Mouse (Mus musculus) yolk sac, embryonic 10.5 days (tissue): ENCODE results near the gene Mmab.

Source experiments
- DNase-seq: peaks from one replicate; pipeline ENCODE4 v3.0.0-alpha.2; 2017; ENCODE audit warnings: low spot score

Mmab gene

DNA sequence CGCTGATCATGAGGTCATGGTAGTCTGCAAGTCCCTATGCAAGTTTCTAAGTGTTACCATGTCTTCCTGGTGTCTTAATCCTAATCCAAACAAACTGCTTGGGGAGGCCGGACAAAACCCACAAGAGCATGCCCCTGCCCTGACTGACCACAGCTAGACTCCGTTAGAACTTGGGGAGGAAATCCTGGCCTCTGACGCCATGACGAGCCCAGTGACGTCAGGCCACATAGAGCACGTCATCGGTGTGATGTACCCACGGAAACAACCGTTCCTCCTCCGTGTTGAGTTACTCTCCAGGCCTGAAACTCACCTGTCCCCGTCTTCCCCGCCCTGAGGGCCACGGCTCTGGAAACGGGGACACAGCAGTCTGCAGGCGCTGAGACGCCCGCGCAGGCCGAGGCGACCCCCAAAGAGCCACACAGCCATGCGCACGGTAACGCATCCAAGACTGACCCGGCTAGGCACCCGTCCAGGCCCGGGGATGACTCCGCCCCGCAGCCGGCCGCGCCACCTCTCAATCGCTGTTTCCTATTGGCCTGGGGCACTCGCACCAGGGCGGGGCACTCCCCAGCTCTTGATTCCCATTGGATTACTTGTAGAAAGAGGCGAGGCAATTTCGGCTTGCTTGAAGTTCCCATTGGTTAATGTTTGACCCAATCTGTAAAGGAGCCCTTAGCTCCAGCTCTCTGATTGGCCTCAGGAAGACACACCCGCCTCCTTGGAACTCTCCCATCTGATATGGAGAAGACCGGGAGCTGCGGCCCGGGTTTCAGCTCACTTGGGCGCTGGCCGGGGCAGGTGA is at the start of gene Mmab, which contains the start of gene Mvk:
Gene Mmab, minus strand, starts transcription at position 495 of the 802 bp plus-strand sequence.
Gene Mvk, plus strand, starts transcription at position 704 of the 802 bp plus-strand sequence.
- DNase-seq = peak; percentile 98

DNA sequence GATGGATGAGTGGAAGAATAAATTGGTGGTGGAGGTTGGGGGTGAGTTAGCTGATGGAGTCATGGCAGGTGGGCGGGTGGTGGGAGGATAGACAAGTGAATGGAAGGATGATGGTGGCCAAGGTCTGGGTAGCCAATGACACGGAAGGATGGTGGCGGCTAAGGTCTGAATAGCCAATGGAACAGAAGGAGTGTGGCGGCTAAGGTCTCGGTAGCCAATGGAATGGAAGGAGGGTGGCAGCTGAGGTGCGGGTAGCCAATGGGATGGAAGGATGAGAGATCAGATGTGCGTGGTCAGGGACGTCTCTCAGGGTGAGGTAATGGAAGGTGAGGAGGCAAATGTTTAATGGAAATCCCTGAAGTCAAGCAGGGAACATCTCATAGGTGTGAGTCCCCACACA is 46.4 kb upstream of the Mmab start:
- no peak for DNase-seq

DNA sequence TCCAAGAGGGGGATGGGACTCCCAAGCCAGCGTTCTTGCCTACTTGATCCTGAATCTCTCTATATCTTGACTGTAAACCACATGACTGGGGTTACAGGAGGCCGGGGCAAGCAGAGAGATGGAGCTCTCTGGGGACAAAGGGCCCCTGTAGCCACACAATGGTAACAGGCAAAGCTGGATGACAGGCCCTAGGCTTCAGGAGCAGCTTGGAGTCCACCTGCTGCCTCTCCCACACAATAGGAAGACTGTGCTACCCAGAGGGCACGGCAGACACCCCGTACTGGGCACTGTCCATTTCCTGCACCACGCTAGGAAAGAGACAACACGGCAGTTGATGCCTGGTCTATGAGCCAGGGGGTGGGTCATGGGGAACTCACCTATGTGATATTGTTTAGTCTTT is 45.7 kb upstream of the Mmab start:
- DNase-seq = no peak

GRCm38 (mm10) chr5:114485685-114486084 is 41.8 kb upstream of the Mmab start:
- DNase-seq = no peak

DNA sequence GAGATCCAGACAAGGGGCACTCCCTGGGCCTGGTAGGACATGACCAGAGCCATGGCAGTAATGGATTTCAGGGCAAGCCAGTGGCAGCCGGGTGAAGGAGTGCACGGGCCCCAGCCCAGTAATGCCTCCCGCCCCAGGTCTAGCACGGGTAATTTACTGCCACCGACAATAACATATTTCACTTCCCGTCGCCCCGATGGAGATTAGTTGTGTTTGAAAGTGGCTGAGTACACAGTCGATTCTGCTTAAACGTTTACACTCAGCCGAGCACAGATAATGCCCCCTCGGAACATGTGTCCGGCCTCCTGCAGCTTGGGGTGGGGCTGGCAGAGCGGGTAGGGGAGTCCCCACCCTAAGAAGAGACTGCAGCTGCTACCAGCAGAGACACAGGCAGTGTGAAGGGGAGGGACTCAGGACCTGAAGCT is 38.7 kb upstream of the Mmab start:
- no peak for DNase-seq

GRCm38 (mm10) chr5:114478267-114478666 is 34.4 kb upstream of the Mmab start:
- no peak for DNase-seq

- DNase-seq = no peak
These were observed 31.1 kb upstream of the Mmab start for GRCm38 (mm10) chr5:114474741-114475491.

- no peak for DNase-seq
These were observed 26.5 kb upstream of the Mmab start for GRCm38 (mm10) chr5:114470359-114470758.

DNA sequence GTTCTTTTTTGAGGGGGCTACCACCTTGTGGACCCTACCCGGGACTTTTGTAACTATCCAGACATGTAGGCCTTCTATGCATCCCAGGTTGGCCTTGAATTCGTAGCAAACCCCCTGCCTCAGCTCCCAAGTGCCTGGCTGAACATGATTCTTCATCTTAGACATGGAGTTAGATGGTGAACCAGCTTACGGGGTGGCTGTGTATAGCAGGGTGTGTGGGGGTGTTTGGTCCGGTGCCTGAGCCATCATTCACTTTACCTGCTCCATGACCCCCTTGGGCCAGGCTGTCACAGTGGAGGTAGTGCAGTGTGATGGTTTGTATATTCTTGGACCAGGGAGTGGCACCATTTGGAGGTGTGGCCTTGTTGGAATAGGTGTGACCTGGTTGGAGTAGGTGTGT is 24.1 kb upstream of the Mmab start:
- DNase-seq = no peak

DNA sequence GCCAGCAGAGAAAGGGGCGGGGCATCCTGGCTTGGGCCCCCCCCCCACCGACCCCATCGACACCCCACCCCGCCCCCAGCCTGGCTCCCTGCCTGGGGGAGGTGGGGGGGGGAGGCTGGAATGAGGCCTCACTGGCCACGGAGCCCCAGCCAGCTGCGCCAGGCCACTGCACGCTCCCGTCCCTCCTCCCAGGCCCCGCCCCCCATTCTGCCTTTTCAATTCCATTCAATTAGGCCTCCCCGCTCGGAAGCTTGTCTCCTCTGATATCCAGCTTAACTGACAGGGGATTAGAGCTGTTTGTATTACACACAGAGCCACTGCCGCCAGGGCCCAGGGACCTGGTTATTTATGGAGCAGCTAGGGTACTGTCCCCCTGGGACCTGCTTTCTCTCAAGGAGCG is 23.6 kb upstream of the Mmab start:
- DNase-seq = peak; percentile 82

GRCm38 (mm10) chr5:114467019-114467418 is 23.2 kb upstream of the Mmab start:
- DNase-seq = no peak

- peak; percentile 25 for DNase-seq
These were observed 21.8 kb upstream of the Mmab start for GRCm38 (mm10) chr5:114465641-114466040.

DNA sequence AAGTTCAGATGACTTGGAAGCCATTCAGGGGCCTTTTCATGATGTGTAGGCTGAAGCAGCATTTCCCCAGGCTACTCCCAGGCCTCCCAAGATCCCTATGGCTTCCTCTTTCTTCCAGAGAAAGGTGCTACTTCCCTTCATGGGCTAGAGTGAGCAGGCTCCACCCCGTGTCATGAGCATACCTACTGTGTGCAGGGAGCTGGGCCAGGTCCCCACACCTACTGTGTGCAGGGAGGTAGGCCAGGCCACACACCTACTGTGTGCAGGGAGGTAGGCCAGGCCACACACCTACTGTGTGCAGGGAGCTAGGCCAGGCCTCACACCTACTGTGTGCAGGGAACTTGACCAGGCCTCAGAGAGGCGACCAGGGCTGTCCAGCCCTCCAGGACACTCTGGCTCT is 20.7 kb upstream of the Mmab start:
- DNase-seq = no peak

DNA sequence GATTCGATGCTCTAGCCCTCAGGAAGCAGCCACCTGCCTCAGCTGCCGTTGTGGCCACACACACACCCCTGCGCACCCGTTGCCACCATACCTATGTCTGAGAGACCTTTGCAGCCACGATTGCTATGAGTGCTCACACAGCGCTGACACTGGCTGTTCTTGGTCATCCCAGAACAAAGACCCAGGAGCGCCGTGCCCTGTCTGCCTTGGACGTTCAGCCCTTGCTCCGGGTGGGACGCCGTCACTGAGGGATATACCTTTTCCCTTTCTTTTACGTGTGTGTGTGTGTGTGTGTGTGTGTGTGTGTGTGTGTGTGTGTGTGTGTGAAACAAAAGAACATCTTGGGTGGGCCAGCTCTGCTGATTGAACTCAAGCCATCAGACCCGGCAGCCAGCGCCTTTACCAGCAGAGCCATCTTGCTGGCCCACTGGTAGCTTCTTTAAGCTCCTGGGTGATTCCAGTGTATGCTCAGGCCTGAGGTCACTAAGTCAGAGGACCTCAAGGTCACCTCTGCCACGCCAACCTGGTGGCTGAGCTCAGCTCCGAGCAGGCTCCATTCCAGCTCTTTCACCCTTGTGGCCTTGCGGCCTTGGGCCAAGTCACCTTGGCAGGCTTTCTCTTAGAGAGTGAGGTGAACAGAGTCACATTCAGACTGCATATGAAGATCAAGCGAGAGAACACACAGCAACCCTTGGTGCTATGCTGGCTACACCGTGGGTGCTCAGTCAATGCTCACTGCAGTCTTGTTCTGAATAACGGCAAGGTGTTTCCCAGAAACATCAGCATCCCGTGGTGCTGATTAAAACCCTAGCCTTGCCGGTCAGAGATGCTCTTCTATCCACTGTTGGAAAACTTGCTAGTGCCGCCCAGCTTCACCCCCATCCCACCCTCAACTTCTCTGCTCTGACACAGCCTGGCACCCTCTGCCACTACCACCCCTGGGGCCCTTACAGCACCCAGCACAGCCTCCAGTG is 18.5 kb upstream of the Mmab start:
- DNase-seq = no peak

DNA sequence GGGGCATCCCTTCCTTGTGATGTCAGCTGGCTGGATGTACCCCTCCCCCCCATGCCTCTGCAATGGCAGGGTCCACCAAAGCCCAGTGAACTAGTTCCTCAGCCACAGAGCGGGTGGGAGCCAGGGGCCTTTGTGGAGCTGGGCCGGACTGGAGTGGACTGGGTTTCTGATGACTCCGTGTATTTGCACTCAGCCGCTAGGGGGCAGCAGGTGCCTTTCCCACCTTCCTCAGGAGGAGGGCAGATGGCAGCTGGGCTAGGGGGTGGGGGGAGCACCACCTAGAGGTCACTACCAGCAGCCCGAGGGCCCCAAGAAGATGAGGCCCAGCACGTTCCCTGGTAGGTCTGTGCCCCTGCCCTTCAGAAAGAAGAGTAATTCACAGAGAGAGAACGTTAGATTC is 17.4 kb upstream of the Mmab start:
- DNase-seq = peak; percentile 69

DNA sequence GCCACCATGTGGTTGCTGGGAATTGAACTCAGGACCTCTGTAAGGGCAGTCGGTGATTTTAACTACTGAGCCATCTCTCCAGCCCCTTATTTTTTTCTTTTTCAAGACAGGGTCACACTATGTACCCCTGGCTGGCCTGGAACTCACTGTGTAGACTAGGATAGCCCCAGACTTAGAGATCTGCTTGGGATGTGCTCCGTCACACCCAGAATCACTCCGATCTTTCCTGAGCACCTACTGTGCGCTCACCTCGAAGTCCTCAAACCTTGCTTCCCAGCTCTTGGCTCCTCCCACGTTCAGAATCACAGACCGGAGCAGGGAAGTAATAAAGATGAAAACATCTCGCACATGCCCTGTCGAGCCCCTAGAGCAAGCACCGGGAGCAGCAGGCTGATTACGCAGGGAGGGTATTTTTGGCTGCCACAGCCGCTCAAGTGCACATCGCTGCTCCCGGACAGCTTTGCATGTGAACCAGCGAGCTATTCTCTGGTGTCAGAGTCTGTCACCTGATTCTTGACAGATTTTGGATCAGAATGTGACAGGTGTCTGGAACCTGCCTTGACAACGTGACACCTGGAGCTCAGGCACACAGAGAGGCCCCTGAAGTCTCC is 13.2 kb upstream of the Mmab start:
- DNase-seq = no peak

DNA sequence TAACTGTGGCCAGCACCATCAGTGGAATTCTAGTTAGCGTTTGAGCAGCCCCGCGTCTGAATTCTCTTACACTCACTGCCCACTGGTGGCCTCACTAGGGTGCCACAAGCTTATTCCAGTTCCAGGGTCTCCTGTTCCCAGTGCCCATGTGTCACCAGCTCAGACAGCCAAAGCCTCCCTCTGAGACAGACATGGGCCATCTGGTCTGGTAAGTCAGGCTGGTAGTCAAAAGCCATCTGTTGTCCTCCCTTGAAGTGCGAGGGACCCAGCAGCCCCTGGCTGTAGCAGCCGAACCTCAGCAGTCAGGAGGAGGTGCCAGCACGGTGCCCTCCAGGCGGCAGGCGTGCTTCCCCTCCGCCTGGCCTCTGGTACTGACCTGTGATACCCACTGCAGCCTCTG is 12.4 kb upstream of the Mmab start:
- no peak for DNase-seq

DNA sequence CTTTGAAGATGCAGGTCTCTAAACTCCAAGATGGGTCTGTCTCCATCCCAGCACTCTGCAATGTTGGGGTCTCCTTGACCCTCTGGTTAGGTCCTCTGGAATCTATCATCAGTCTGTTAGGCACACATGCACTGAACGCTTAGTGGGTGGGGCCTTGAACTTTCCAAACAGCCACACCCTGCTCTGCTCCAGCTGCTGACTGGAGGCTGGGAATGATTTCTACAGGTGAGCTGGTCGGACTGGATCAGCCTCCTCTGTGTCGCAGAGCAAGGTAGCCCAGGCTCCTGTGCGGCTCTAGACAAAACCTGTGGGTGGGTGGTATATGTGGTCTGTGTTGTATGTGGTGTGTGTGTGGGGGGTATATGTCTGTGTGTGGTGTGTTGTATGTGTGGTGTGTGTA is 5.2 kb upstream of the Mmab start:
- no peak for DNase-seq

GRCm38 (mm10) chr5:114444368-114444692 is 470 bp upstream of the Mmab start:
- DNase-seq = no peak

- DNase-seq = no peak
These were observed 8.3 kb downstream of the Mmab start for GRCm38 (mm10) chr5:114435588-114435987.

- DNase-seq = no peak
These were observed 9.5 kb downstream of the Mmab start for GRCm38 (mm10) chr5:114434359-114434758.

GRCm38 (mm10) chr5:114429781-114430180 is 14.1 kb downstream of the Mmab start:
- DNase-seq = no peak
